Mouse (Mus musculus): Measurements from ENCODE around the gene Esyt1. TPM values are rescaled to one million over a fixed set of nuclear protein-coding genes. Genes with fewer than 3 reads are reported as not detected.
A peak's percentile ranks its signal among the peaks of the same experiment; 100 is the strongest.
"Not testable (repeated sequence)": the region's sequence is repeated elsewhere in the genome, so short reads cannot be mapped to it uniquely, and the experiment has no call there.

Gene Esyt1
- polyA plus RNA-seq, 1 experiment from 2014 or later: 26.6 TPM

GRCm38 (mm10) chr10:128548051-128548791 lies 22.6 kb upstream of the Esyt1 start:
- not testable (repeated sequence) for H3K27me3 ChIP-seq, H3K9me3 ChIP-seq
- peak overlapping the region; percentile 61 for H3K4me3 ChIP-seq
- H3K9ac ChIP-seq (replicated peaks): peak overlapping the region; percentile 81
- peak; percentile 2; the same call in 1 of the 2 replicates for ATAC-seq (ENCODE audit: low FRiP score, low read depth)
- H3K36me3 ChIP-seq: peaks cover 23% of the 10 kb centered on the region
- peak overlapping the region; percentile 76 for H3K4me2 ChIP-seq (replicated peaks)
- H3K4me1 ChIP-seq: peaks cover 18% of the 10 kb centered on the region
- WGBS: 3% methylated on average over 30 of the region's 30 CpGs
- H3K27ac ChIP-seq (replicated peaks): peak overlapping the region; percentile 96

DNA sequence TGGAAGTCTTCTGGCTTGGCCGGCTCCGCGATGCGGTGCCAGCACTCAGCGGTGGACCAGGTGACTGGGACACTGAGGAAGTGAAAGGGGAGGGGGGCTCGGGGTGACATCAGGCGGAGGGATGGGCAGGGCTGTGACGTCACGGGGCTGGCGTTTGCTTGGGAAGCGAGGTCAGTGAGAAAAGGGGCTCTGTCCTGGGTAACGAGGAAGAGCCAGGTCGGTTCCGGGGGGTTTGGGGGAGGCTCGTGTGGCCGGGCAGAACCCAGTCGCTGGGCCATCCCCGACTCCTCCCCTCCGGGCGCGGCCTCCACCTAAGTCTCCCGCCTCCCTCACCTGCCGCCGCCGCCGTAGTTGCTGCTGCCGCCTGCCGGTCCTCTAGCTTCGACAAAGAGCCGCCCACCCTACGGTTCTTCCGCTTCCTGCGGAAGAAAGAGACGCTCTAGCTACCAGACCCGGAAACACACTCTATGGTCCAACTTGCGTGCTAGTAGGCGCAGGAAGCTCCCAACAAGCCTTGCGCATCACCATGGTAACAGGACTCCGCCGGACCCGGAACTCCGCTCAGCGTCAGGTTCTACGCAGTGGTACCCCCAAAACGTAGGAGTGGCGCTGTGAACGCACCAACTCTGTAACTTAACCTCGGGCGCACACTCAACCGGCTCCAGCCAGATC lies 21.8 kb upstream of the Esyt1 start, which contains the start of gene Zc3h10:
Gene Zc3h10 (minus strand): TSS at position 414 of the 672 bp plus-strand sequence.
- ATAC-seq (ENCODE audit: low FRiP score, low read depth): peak; percentile 90
- peak within 1 kb of the TSS; percentile 61 for H3K4me3 ChIP-seq
- peaks cover 21% of the 10 kb centered on the region for H3K4me1 ChIP-seq
- no peaks in the 10 kb centered on the region for H3K9me3 ChIP-seq
- under 1% methylated on average over 49 of the region's 50 CpGs for WGBS
- peak within 1 kb of the TSS; percentile 76 for H3K4me2 ChIP-seq (replicated peaks)
- peak within 1 kb of the TSS; percentile 81 for H3K9ac ChIP-seq (replicated peaks)
- H3K36me3 ChIP-seq: peaks cover 31% of the 10 kb centered on the region
- peak within 1 kb of the TSS; percentile 96 for H3K27ac ChIP-seq (replicated peaks)
- H3K27me3 ChIP-seq: no peaks in the 10 kb centered on the region

GRCm38 (mm10) chr10:128546787-128547186 lies 21.1 kb upstream of the Esyt1 start:
- Histone ChIP-seq H3K4me1 (peaks cover 21% of the 10 kb centered on the region), H3K4me3 (peak overlapping the region; percentile 61), H3K9me3 (no peaks in the 10 kb centered on the region), H3K27me3 (no peaks in the 10 kb centered on the region), H3K9ac (replicated peaks) (peak overlapping the region; percentile 68), H3K27ac (replicated peaks) (peak overlapping the region; percentile 96), H3K36me3 (peaks cover 37% of the 10 kb centered on the region), H3K4me2 (replicated peaks) (peak overlapping the region; percentile 76)
- WGBS: 30% methylated on average over 7 of the region's 7 CpGs
- ATAC-seq (ENCODE audit: low FRiP score, low read depth): no peak

DNA sequence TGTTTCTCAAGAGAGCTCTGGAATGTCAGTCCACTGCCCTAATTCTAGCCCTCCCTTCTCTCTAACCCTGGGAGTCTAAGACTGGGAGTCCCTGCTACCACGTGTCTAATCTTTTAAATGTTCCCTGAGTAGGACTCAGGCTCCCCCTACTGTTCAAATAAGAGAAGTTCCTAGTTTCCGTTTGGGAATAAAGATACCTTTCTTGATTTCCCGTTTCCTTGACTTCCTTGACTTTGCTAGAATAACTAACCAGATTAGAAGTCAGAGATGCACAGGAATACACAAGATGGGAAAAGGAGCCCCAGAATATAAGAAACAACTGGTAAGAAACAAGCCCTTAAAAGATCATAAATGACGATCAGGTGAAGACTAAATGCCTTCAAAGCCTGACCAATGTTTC lies 20.7 kb upstream of the Esyt1 start:
- Histone ChIP-seq H3K36me3 (peaks cover 39% of the 10 kb centered on the region), H3K4me3 (peak overlapping the region; percentile 61), H3K9me3 (no peaks in the 10 kb centered on the region), H3K9ac (replicated peaks) (peak overlapping the region; percentile 68; the same call in 1 of the 2 replicates), H3K4me2 (replicated peaks) (peak overlapping the region; percentile 76), H3K27me3 (no peaks in the 10 kb centered on the region), H3K4me1 (peaks cover 21% of the 10 kb centered on the region), H3K27ac (replicated peaks) (peak overlapping the region; percentile 96)
- no peak for ATAC-seq (ENCODE audit: low FRiP score, low read depth)
- 14% methylated on average over 4 of the region's 4 CpGs for WGBS

GRCm38 (mm10) chr10:128545570-128545898 lies 19.9 kb upstream of the Esyt1 start:
- Histone ChIP-seq H3K9ac (replicated peaks) (no peak overlapping the region), H3K4me3 (no peak overlapping the region), H3K36me3 (peaks cover 45% of the 10 kb centered on the region), H3K27ac (replicated peaks) (no peak overlapping the region), H3K4me1 (peaks cover 21% of the 10 kb centered on the region), H3K9me3 (no peaks in the 10 kb centered on the region), H3K4me2 (replicated peaks) (no peak overlapping the region), H3K27me3 (no peaks in the 10 kb centered on the region)
- no peak for ATAC-seq (ENCODE audit: low FRiP score, low read depth)
- WGBS: 94% methylated on average over 3 of the region's 3 CpGs

DNA sequence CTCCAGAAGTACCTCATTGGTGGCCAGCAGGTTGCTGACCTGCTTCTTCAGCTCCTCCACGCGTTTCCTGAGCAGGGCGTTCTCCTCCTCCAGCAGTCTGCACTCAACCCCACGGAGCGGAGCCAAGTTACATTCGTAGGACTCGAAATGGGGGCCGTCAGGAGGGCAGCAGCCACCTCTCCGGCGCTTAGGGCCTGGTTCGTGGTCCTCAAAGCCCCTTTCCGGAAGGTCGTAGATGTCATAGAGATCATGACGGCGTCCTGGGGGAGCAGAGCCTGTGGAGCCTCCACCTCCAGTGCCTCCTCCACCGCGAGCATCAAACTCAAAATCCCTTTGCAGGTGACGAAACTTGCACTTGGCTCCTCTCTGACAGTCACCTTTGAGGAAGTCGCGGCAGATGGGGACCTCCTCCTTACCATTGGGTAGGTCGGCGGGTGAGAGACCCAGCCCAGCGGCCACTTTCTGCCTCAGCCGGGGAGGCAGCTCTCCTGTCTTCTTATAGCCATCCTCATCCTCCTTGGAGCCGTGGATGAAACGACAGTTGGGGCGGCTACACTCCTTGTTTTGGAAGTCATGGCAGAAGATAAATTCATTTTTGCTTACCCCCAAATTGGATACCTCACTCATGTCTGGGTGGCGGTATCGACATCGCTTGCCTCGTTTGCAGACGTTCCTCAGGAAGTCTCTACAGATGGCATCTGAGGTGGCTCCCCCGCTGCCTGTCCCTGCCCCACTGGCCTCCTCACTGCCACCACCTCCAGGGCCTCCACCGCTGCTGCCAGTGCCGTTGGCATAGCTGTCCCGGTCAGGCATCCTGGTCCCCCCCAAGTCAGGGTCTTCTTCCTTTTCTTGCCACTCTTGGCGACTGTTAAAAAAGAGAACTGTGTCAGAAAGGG lies 19.3 kb upstream of the Esyt1 start:
- peaks cover 21% of the 10 kb centered on the region for H3K4me1 ChIP-seq
- no peak for ATAC-seq (ENCODE audit: low FRiP score, low read depth)
- no peak overlapping the region for H3K4me3 ChIP-seq
- H3K27me3 ChIP-seq: no peaks in the 10 kb centered on the region
- no peaks in the 10 kb centered on the region for H3K9me3 ChIP-seq
- H3K9ac ChIP-seq (replicated peaks): no peak overlapping the region
- H3K36me3 ChIP-seq: peaks cover 45% of the 10 kb centered on the region
- H3K4me2 ChIP-seq (replicated peaks): no peak overlapping the region
- H3K27ac ChIP-seq (replicated peaks): no peak overlapping the region
- 95% methylated on average over 37 of the region's 37 CpGs for WGBS

GRCm38 (mm10) chr10:128544151-128544657 lies 18.5 kb upstream of the Esyt1 start:
- H3K4me3 ChIP-seq: no peak overlapping the region
- no peak overlapping the region for H3K27ac ChIP-seq (replicated peaks)
- H3K4me1 ChIP-seq: peaks cover 21% of the 10 kb centered on the region
- WGBS: 96% methylated on average over 15 of the region's 15 CpGs
- no peaks in the 10 kb centered on the region for H3K9me3 ChIP-seq
- H3K27me3 ChIP-seq: no peaks in the 10 kb centered on the region
- H3K4me2 ChIP-seq (replicated peaks): no peak overlapping the region
- ATAC-seq (ENCODE audit: low FRiP score, low read depth): no peak
- H3K9ac ChIP-seq (replicated peaks): no peak overlapping the region
- H3K36me3 ChIP-seq: peaks cover 45% of the 10 kb centered on the region

DNA sequence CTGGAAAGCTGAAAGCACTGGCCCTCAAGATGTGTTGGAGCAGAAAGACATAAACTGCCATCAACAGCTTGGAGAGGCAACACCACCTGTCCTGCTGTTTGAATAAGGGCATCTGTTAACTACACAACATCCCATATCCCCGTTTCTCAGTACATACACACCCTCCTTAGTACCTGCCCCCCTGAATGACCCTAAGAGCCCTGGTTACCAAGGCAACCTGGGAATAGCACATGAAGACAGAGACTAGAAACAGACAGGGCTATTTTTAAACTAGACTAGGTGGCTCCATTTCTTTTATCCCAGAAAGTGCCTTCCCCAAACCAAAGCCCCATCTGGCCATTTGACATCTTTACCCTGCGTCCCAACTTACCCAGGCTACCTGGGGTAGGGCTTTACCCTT lies 17.4 kb upstream of the Esyt1 start:
- H3K27ac ChIP-seq (replicated peaks): no peak overlapping the region
- H3K4me1 ChIP-seq: peaks cover 21% of the 10 kb centered on the region
- no peak overlapping the region for H3K4me2 ChIP-seq (replicated peaks)
- WGBS: 77% methylated on average over 2 of the region's 2 CpGs
- no peaks in the 10 kb centered on the region for H3K27me3 ChIP-seq
- H3K9ac ChIP-seq (replicated peaks): no peak overlapping the region
- no peaks in the 10 kb centered on the region for H3K9me3 ChIP-seq
- H3K36me3 ChIP-seq: peaks cover 45% of the 10 kb centered on the region
- ATAC-seq (ENCODE audit: low FRiP score, low read depth): no peak
- H3K4me3 ChIP-seq: no peak overlapping the region

- Histone ChIP-seq H3K9me3 (no peaks in the 10 kb centered on the region), H3K9ac (replicated peaks) (no peak overlapping the region), H3K27me3 (no peaks in the 10 kb centered on the region), H3K4me3 (no peak overlapping the region), H3K4me1 (0 out of 2 replicates have a peak, but pooled peaks cover 5% of the 10 kb centered on the region), H3K36me3 (peaks cover 23% of the 10 kb centered on the region), H3K4me2 (replicated peaks) (no peak overlapping the region), H3K27ac (replicated peaks) (no peak overlapping the region)
- no peak for ATAC-seq (ENCODE audit: low FRiP score, low read depth)
- WGBS: 88% methylated on average over 1 of the region's 1 CpGs
Observed at GRCm38 (mm10) chr10:128538340-128538870, 12.7 kb upstream of the Esyt1 start.

DNA sequence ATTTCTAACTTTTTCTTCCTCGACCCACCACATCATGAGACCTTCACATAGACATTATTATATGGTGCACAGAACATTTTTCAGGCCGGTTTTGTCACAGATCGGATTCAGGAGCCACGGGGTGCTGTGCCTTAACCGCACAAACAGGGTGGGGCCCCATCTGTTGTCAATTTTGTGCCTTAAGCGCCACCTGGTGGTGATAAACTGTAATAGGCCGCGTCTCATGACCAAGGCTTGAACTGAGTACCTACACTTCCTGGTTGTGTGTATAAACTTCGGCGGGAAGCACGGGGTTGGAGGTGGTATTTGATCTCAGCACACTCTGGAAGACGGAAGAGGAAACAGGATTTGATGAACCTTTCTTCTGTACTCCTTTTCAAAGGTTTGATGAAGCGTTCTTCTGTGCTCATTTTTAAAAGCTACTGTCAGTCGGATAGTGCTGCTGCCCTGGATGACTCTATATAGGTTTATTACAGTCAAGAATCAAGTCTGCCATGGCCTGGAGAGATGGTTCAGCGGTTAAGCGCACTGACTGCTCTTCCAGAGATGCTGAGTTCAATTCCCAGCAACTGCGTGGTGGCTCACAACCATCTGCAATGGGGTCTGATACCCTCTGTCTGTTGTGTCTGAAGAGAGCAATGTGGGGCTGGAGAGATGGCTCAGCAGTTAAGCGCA lies 10.7 kb upstream of the Esyt1 start:
- Histone ChIP-seq H3K9me3 (no peaks in the 10 kb centered on the region), H3K36me3 (peaks cover 6% of the 10 kb centered on the region; the same call in 1 of the 2 replicates), H3K4me2 (replicated peaks) (peak overlapping the region; percentile 42), H3K27ac (replicated peaks) (no peak overlapping the region), H3K9ac (replicated peaks) (no peak overlapping the region; the same call in 1 of the 2 replicates), H3K4me1 (no peaks in the 10 kb centered on the region), H3K4me3 (peak overlapping the region; percentile 10; the same call in 1 of the 2 replicates), H3K27me3 (no peaks in the 10 kb centered on the region)
- WGBS: 16% methylated on average over 18 of the region's 18 CpGs
- ATAC-seq (ENCODE audit: low FRiP score, low read depth): peak; percentile 89

All from midbrain, embryonic 12.5 days (tissue).